Mouse (Mus musculus) heart, embryonic 12.5 days (tissue): ENCODE data around the gene Sh3gl2. TPM values are rescaled to one million over a fixed set of nuclear protein-coding genes. Genes with fewer than 3 reads are reported as not detected.

Source experiments
- ATAC-seq: fragments of 200-750 bp; cut with Nextera tagmentation; 2 replicates; pipeline ENCODE4 v1.8.0; 2017; ENCODE audit warnings: moderate TSS enrichment, moderate library complexity; ENCODE audit not compliant: insufficient number of reproducible peaks, low FRiP score
- H3K27ac ChIP-seq: fragments of 300-500 bp; sonication (generic); 2 replicates; pipeline ENCODE4 v1.5.1; 2016; ENCODE audit warnings: mild to moderate bottlenecking, moderate library complexity; ENCODE audit not compliant: poor library complexity, severe bottlenecking
- H3K27me3 ChIP-seq: fragments of 300-500 bp; sonication (generic); replicated peaks from 2 replicates; pipeline ENCODE4 v1.6.1; 2016; ENCODE audit warnings: mild to moderate bottlenecking, moderate library complexity
- H3K36me3 ChIP-seq: fragments of 300-500 bp; sonication (generic); 2 replicates; pipeline ENCODE4 v1.6.1; 2016; ENCODE audit warnings: mild to moderate bottlenecking, moderate library complexity
- H3K4me1 ChIP-seq: fragments of 300-500 bp; sonication (generic); replicated peaks from 2 replicates; pipeline ENCODE4 v1.6.1; 2016; ENCODE audit warnings: mild to moderate bottlenecking
- H3K4me2 ChIP-seq: fragments of 300-500 bp; sonication (generic); 2 replicates; pipeline ENCODE4 v1.6.1; 2016; ENCODE audit warnings: mild to moderate bottlenecking, moderate library complexity
- H3K4me3 ChIP-seq: fragments of 300-500 bp; sonication (generic); 2 replicates; pipeline ENCODE4 v1.5.1; 2016; ENCODE audit warnings: mild to moderate bottlenecking
- H3K9ac ChIP-seq: fragments of 300-500 bp; sonication (generic); 2 replicates; pipeline ENCODE4 v1.6.1; 2016; ENCODE audit warnings: mild to moderate bottlenecking, moderate library complexity
- H3K9me3 ChIP-seq: fragments of 300-500 bp; sonication (generic); replicated peaks from 2 replicates; pipeline ENCODE4 v1.6.1; 2016; ENCODE audit warnings: mild to moderate bottlenecking, moderate library complexity
- WGBS: fragments of 180-500 bp; shearing (Covaris S2); methylation state at CpG from one replicate; pipeline ENCODE4 v1.1.7; 2016; 5-methylcytosine and 5-hydroxymethylcytosine counted together
- polyA plus RNA-seq: library from polyadenylated mRNA; unstranded; fragments of >200 nt; fragmentation: Nextera tagmentation; extraction: Ambion mirVana; gene quantifications from 2 replicates; pipeline ENCODE4 v1.2.1, GENCODE M21; 2016

Gene Sh3gl2
- polyA plus RNA-seq, 1 experiment from 2014 or later: 0.65 TPM

DNA sequence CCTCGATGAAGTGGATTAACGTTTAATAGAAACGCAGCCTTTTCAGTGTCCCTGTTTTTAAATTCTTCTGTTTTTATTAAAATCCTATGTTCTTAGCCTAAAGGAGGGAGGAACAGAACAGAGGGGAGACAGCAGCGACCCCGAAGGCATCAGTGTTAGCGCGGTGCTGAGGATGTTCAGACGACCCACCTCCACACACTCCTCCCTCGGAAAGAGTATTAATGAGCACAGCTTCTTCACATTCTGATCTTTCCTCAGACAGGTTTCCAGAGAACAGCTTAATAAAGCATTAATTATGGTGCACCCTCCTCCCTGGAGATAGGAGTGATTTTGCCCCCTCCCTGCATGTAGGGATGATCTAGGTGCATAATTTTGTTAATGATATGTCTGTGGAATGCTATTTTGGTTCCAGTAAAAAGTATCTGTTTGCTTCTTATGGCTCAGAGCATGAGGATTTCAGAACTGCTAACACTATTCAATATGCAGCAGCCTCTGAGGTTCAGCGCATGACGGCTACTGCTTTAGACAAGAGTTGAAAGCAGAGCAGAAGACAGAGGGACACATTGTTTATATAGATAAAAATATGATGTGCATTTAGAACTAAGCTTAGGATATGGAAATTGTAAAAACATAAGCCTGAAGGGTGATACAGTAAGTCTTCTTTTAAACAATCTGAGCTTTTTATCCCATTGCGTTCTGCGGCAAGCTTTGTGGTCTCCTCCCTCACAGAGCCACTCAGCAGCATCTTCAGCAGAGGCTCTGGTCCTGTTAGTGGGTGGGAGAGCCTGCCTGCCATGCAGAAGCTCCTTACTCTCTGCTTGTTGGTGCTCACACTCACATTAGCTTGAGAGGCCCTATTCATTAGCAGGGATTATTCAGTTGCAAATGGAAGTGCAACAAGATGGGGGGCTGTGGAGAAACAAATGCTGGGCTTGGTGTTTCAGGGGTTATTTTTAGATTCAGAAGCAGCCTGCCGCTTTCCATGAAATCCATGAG, 27.8 kb downstream of the Sh3gl2 start:
- Histone ChIP-seq H3K9me3 (no peaks in the 10 kb centered on the region), H3K4me3 (no peak overlapping the region), H3K27me3 (no peaks in the 10 kb centered on the region), H3K4me1 (no peaks in the 10 kb centered on the region), H3K9ac (no peak overlapping the region), H3K4me2 (no peak overlapping the region), H3K36me3 (no peaks in the 10 kb centered on the region), H3K27ac (no peak overlapping the region)
- WGBS: 64% methylated on average over 14 of the region's 14 CpGs
- ATAC-seq: no peak

DNA sequence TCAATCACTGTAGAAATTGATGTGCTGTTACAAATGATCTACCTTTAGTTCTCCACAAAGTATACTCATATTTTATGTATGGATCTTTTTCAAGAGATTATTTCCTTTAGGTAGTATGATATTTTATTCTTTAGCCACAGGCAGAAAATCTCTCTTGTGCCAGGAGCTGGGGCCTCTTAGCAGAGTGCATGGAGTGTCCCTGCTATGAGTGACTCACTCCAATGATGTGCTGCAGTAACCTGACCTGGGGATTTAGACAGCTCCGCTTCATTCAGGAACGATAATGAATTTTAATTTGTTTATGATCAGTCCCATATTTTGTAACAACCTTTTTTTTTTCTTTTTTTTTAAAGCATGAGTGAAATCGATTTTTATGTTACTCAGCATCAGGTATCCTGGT, 36.7 kb downstream of the Sh3gl2 start:
- no peaks in the 10 kb centered on the region for H3K36me3 ChIP-seq
- no peaks in the 10 kb centered on the region for H3K4me1 ChIP-seq
- no peaks in the 10 kb centered on the region for H3K9me3 ChIP-seq
- no peak overlapping the region for H3K9ac ChIP-seq
- no peak overlapping the region for H3K4me3 ChIP-seq
- 82% methylated on average over 3 of the region's 3 CpGs for WGBS
- no peak for ATAC-seq
- no peak overlapping the region for H3K27ac ChIP-seq
- H3K4me2 ChIP-seq: no peak overlapping the region
- no peaks in the 10 kb centered on the region for H3K27me3 ChIP-seq

DNA sequence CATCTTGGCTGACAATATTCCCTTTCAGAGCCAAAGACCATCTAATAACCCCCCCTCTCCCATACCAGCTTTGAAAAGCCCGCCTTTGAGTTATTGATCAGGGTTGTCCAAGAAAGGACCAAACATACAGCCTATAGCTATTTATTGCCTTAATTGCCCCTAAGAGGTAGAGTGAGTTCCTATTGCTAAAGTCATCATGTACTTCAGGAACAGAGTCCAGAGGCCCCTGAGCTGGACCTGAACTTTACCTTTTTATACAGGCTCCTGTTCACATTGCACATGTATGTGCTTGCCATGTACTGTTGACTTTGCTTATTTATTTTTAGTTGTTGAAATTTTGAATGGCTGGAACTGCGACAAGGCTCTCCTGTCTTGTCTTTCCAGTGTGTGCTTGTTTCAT, 37.6 kb downstream of the Sh3gl2 start:
- H3K4me2 ChIP-seq: no peak overlapping the region
- H3K9ac ChIP-seq: no peak overlapping the region
- no peaks in the 10 kb centered on the region for H3K36me3 ChIP-seq
- no peak overlapping the region for H3K4me3 ChIP-seq
- H3K4me1 ChIP-seq: no peaks in the 10 kb centered on the region
- no peak for ATAC-seq
- WGBS: 75% methylated on average over 2 of the region's 2 CpGs
- no peak overlapping the region for H3K27ac ChIP-seq
- H3K27me3 ChIP-seq: no peaks in the 10 kb centered on the region
- no peaks in the 10 kb centered on the region for H3K9me3 ChIP-seq

DNA sequence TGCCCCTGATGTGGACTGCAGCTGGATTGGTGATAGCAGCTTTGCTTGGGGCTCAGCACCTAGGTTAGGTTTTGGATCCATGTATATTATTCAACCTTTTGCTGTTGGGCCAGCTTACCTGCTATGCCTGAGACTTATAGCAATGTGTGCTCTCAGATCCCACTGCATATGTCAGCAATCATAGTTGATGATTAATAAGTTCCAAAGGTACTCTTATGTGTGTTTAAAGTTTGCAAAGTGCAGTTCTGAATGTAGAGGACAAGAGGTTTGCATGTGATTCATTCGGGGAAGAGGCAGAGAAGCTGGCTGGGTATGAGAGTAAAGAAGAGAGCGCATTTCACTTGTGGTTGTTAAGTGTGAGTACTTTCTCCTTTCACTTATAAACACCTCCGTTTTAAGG, 43.7 kb downstream of the Sh3gl2 start:
- H3K27ac ChIP-seq: no peak overlapping the region
- no peak overlapping the region for H3K4me2 ChIP-seq

DNA sequence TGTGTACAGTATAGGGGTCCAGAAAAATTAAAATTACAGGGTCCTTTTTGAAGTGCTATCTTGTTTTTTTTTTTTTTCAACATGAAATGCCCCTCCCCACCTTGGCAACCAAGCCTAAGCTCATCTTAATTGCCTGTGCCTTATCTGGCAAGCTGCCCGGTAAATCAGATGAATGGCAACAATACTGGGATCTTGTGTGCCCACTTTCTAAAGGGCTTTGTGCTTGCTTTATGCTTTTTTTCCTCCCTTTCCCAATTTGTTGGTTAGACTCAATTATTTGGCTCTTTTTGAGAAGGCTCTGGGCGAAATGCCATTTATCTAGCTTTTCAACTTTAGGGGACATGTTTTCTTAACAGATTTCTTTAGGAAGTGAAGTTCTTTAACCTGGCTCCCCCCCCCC, 45.3 kb downstream of the Sh3gl2 start:
- no peak overlapping the region for H3K27ac ChIP-seq
- H3K4me3 ChIP-seq: no peak overlapping the region
- H3K9ac ChIP-seq: no peak overlapping the region
- H3K27me3 ChIP-seq: no peaks in the 10 kb centered on the region
- H3K4me1 ChIP-seq: no peaks in the 10 kb centered on the region
- H3K36me3 ChIP-seq: no peaks in the 10 kb centered on the region
- 75% methylated on average over 2 of the region's 2 CpGs for WGBS
- no peak for ATAC-seq
- H3K9me3 ChIP-seq: no peaks in the 10 kb centered on the region
- H3K4me2 ChIP-seq: no peak overlapping the region

More for the DNA sequence above, 43.7 kb downstream of the Sh3gl2 start:
- Histone ChIP-seq H3K27me3 (no peaks in the 10 kb centered on the region), H3K4me3 (no peak overlapping the region), H3K4me1 (no peaks in the 10 kb centered on the region), H3K9me3 (no peaks in the 10 kb centered on the region), H3K9ac (no peak overlapping the region), H3K36me3 (no peaks in the 10 kb centered on the region)
- WGBS: 80% methylated on average over 3 of the region's 3 CpGs
- ATAC-seq: no peak

DNA sequence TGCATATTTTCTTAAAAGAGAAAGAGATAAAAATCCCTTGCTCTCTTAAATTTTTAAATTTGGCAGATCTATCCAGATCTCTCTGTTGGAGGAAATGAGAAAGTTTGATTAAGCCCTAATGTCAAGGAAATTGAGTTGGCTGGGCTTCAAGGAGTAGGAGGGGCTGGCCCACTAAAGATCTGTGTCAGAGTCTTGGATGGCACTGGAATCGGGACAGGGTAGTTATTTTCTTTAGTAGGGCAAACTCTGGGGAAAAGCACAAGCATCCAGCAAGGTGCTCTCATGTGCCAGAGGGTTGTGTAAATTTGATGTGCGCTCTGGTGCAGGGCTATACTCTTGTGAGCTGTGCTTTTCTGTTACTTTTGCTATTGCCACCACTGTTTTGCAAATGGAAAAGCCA, 45.9 kb downstream of the Sh3gl2 start:
- H3K4me2 ChIP-seq: no peak overlapping the region
- no peak overlapping the region for H3K9ac ChIP-seq
- no peak overlapping the region for H3K27ac ChIP-seq
- no peaks in the 10 kb centered on the region for H3K9me3 ChIP-seq
- H3K36me3 ChIP-seq: no peaks in the 10 kb centered on the region
- no peaks in the 10 kb centered on the region for H3K27me3 ChIP-seq
- WGBS: 68% methylated on average over 2 of the region's 2 CpGs
- no peak overlapping the region for H3K4me3 ChIP-seq
- no peaks in the 10 kb centered on the region for H3K4me1 ChIP-seq
- ATAC-seq: no peak

DNA sequence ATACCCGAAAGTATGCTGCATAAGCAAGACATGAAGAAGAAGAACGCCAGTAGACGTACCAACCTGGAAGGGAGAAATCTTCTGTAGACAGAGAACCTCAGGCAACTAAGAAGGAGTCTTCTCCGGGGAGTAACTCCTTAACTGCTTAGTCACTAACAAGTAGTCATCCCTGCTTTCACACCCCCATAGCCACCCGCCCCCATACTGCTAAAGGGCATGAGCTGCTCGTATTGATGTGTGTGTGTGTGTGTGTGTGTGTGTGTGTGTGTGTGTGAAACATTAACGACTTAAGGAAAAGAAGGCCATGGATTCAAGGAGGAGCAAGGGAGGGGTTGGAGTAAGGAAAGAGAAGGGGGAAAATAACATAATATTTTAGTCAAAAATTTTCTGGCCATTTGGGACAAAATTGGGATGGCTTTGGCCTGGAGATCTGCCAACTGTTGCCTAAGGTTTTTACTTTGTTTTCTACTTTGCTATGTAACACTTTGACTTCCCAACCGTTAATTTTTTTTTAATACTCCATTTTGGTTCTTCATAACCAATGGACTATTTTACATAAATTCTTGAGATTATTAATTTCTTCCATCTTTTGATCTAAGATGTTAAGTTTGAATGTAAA, 51.0 kb downstream of the Sh3gl2 start:
- no peak for ATAC-seq
- 80% methylated on average over 8 of the region's 8 CpGs for WGBS

DNA sequence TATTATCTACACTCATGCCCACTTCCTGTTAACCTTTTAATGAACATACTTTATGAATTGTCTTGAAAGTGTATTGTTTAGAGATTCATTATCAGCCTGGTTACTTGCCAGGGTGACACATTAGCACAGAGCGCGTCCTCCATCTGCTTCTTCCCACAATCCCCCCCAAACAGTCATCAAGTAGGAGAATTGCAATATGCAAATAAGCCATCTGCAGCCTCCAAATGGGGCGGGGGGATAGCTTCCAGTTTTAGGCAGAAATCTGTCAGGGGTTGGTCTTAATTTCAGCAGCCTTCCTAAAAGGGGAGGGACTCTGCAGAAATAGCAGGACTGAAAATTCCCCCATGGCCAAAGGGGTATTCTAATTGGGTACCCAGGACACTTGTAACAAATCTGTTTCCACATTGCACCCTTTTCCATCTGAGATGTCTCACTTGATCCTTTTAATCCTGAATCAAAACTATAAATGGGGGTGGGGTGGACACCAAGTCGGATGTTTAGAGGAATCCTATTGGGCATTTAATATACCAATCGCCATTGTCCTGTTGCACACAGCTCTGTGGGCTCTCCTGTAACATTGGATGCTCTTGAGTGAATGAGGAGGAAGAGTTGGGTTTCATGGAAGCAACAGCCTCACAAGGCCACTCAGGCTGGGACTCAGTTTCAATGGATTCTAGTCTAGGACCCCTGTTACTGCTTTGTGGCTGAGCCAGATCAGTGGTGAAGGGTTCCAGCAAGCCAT, 51.7 kb downstream of the Sh3gl2 start:
- no peak for ATAC-seq
- Histone ChIP-seq H3K4me2 (no peak overlapping the region), H3K27ac (no peak overlapping the region), H3K36me3 (no peaks in the 10 kb centered on the region), H3K27me3 (no peaks in the 10 kb centered on the region), H3K9ac (no peak overlapping the region), H3K4me3 (no peak overlapping the region), H3K4me1 (no peaks in the 10 kb centered on the region), H3K9me3 (no peaks in the 10 kb centered on the region)
- 86% methylated on average over 5 of the region's 5 CpGs for WGBS

More for the DNA sequence above, 51.0 kb downstream of the Sh3gl2 start:
- H3K9me3 ChIP-seq: no peaks in the 10 kb centered on the region
- no peaks in the 10 kb centered on the region for H3K4me1 ChIP-seq
- no peaks in the 10 kb centered on the region for H3K27me3 ChIP-seq
- no peaks in the 10 kb centered on the region for H3K36me3 ChIP-seq
- H3K4me3 ChIP-seq: no peak overlapping the region
- no peak overlapping the region for H3K27ac ChIP-seq
- H3K9ac ChIP-seq: no peak overlapping the region
- H3K4me2 ChIP-seq: no peak overlapping the region

DNA sequence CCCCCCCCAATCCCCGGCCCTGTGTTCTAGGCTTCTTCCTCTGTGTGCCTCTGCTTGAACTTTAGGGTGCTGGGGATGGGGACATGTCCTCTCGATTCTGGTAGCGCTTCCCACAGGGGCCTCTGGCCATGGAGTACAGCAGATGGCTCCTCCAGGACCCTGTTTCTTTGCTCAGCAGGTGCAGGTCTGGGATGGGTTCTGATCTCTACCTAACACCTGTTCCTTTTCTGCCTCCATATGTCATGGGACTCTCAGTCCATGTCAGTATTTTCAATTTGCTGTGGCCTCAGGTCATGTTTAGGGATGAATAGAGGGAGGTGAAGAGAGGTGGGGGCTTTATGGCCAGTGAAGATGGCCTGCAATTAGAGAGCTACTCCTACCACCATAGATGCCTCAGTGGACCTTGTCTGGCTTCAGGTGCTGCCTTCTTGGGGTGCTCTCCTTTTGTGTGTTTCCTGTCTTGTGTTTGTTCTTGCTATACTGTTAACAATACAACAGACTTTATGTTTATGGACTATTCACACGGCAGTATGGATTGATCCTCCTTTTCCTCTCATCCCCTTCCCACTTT, 52.9 kb downstream of the Sh3gl2 start:
- Histone ChIP-seq H3K4me3 (no peak overlapping the region), H3K27me3 (no peaks in the 10 kb centered on the region), H3K36me3 (no peaks in the 10 kb centered on the region), H3K4me1 (no peaks in the 10 kb centered on the region), H3K9ac (no peak overlapping the region), H3K9me3 (no peaks in the 10 kb centered on the region), H3K4me2 (no peak overlapping the region), H3K27ac (no peak overlapping the region)
- 76% methylated on average over 4 of the region's 4 CpGs for WGBS
- ATAC-seq: no peak

DNA sequence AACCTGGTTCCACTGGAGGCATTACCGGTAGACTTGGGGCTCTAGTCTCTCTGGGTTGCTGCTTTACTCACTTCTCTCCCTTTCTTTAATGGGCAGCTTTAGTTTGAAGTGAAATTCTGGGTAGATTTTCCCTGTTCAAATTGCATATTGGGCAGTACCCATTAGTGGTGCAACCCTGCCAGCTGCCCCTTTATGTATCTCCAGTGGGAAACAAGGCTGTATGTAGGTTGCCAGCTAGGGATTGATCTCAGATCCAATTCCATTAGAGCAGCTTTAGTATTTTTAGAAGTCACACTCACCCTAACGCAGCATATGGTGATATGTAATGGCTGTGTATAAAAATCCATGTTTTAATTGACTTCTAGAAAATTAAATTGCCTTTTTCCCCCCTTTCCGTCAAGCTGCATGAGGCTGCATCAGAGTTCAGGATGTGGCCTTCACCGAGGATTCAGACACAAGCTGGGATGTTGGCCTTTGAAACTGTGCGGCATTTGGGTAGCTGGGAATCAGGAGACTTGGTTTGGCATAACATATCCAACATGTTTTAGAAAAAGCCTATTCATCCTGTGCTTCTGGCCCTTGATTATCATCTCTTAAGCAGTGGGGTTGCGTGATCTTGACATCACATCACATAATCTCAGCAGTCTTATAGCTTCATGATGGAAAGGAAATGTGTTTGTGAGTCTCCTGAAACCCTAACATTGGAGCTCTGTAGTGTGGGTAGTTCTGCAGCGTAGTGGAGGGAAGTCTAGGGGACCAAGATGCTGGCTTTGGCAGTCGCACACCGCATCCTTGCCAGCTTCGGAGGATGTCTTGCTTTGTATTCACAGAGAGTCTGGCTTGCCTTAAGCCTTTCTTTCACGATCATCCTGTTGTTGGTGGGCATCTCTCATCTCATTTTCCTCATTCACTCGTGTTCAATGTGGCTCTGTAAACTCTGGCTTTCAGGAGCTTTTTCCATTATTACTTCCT, 56.0 kb downstream of the Sh3gl2 start:
- no peaks in the 10 kb centered on the region for H3K27me3 ChIP-seq
- H3K4me3 ChIP-seq: no peak overlapping the region
- no peak overlapping the region for H3K27ac ChIP-seq
- no peak overlapping the region for H3K9ac ChIP-seq
- H3K4me2 ChIP-seq: no peak overlapping the region
- WGBS: 82% methylated on average over 12 of the region's 12 CpGs
- H3K36me3 ChIP-seq: no peaks in the 10 kb centered on the region
- no peaks in the 10 kb centered on the region for H3K4me1 ChIP-seq
- no peaks in the 10 kb centered on the region for H3K9me3 ChIP-seq
- no peak for ATAC-seq
